Mouse (Mus musculus): ENCODE measurements around the gene Slc17a5.

GRCm38 (mm10) chr9:78534606-78535005 is 53.2 kb downstream of the Slc17a5 start:
- TF ChIP-seq CTCF (IDR thresholded peaks at IDR 0.05; ENCODE audit: low read depth) (no peak), EP300 (optimal IDR thresholded peaks at IDR 0.05) (no peak)

Data from stomach, postnatal 0 days (tissue).